In genomic region chr9:32787091-32787490, GRCm38 (mm10) we compare ENCODE assay signal across 12 mouse cellular contexts.
DNase-seq lines count a peak whose midpoint lies in the region; ATAC-seq lines count a peak whose summit lies in the region.
"Had no signal": no experiment of that assay in that cellular context is flagged by ENCODE, and none has a peak within 500 bp of the region (broad histone marks: within the 10 kb centered on the region; RNA-seq: fewer than 3 reads in every experiment).

No protein-coding gene starts in this region.

- no peak for DNase-seq in lung, postnatal 25 days (ENCODE audit: low spot score)
- peak; percentile 88 for DNase-seq in fibroblast of lung, adult 2 months (ENCODE audit: low read depth)
- peak; percentile 30 to 37 for DNase-seq in heart, postnatal 10 days
- DNase-seq in skeletal muscle tissue, adult 2 months (ENCODE audit: low read depth, low spot score), result peak; percentile 51
- DNase-seq in yolk sac, embryonic 10.5 days (ENCODE audit: low spot score), result no peak
- no peak for DNase-seq in cerebellum, adult 18-20 months
- DNase-seq: liver, embryonic 13.5 days; right cerebral cortex, postnatal 25 days had no signal

- no peak overlapping the region for H3K4me2 ChIP-seq in lung, embryonic 15.5 days
- H3K4me2 ChIP-seq: hindbrain, embryonic 12.5 days; liver, embryonic 13.5 days; midbrain, embryonic 11.5 days had no signal

- no peaks in the 10 kb centered on the region for H3K9me3 ChIP-seq in lung, embryonic 15.5 days
- H3K9me3 ChIP-seq: hindbrain, embryonic 12.5 days; liver, embryonic 13.5 days had no signal

- H3K27me3 ChIP-seq in lung, embryonic 15.5 days, result no peaks in the 10 kb centered on the region
- H3K27me3 ChIP-seq: hindbrain, embryonic 12.5 days; liver, embryonic 13.5 days had no signal

- no peak overlapping the region for H3K4me3 ChIP-seq in lung, embryonic 15.5 days
- H3K4me3 ChIP-seq: hindbrain, embryonic 12.5 days; liver, embryonic 13.5 days had no signal

- no peaks in the 10 kb centered on the region for H3K36me3 ChIP-seq in lung, embryonic 15.5 days
- H3K36me3 ChIP-seq: hindbrain, embryonic 12.5 days; liver, embryonic 13.5 days had no signal

- WGBS in lung, embryonic 15.5 days, result 55% methylated on average over 7 of the region's 7 CpGs

- H3K27ac ChIP-seq in lung, embryonic 15.5 days, result no peak overlapping the region
- H3K27ac ChIP-seq: hindbrain, embryonic 12.5 days; liver, embryonic 13.5 days; stomach, postnatal 0 days had no signal

- intact Hi-C loops in heart, postnatal 10 days (cut with DNase I), result no loop called here

- no peak overlapping the region for H3K9ac ChIP-seq in lung, embryonic 15.5 days
- H3K9ac ChIP-seq: hindbrain, embryonic 12.5 days; liver, embryonic 13.5 days had no signal

- H3K4me1 ChIP-seq in lung, embryonic 15.5 days, result peaks cover 9% of the 10 kb centered on the region
- H3K4me1 ChIP-seq: liver, embryonic 13.5 days had no signal

- peak; percentile 35; the same call in 1 of the 2 replicates for ATAC-seq in lung, embryonic 15.5 days (ENCODE audit: borderline replicate concordance, extremely low read depth, low FRiP score, low TSS enrichment)

Comparison
In these comparisons a context has a peak if more than half of its experiments do, and no peak if none do; other contexts are left out.
1. DNase-seq: peak in fibroblast of lung, adult 2 months (single experiment), heart, postnatal 10 days (2 of 2) and skeletal muscle tissue, adult 2 months (single experiment); none in lung, postnatal 25 days (single experiment), yolk sac, embryonic 10.5 days (single experiment) and cerebellum, adult 18-20 months (0 of 2).